Mouse (Mus musculus) yolk sac, embryonic 10.5 days (tissue): ENCODE measurements at regions not wholly inside any gene's neighbourhood (a gene's known extent, or its start where the extent isn't known, plus 50 kb on each side); places are given as distances from the start of the nearest gene placed in this dataset.
"Not testable (repeated sequence)": the region's sequence is repeated elsewhere in the genome, so short reads cannot be mapped to it uniquely, and the experiment has no call there.

Source experiments
- DNase-seq: peaks from one replicate; pipeline ENCODE4 v3.0.0-alpha.2; 2017; ENCODE audit warnings: low spot score

DNA sequence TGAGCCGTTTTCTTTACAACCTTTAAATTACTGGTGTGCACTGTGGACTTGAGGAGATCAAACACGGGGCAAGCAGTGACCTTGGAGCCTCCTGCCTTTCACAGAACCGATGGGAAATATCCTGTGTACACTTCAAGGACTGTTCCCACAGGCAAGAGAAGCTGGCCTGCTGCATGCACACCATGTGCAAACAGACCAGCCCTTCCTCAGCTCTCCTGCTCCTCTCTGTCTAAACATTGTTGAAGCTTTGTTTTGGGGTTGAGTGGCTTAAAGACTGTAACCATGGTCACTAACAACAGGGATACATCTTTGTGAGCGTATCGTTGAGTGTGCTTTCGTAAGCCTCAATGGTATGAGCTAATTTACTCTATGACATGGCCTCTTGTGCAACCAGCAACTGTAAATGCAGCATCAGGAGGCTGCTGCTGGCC, 50.2 kb upstream of the Agps start:
- no peak for DNase-seq

GRCm38 (mm10) chr2:75781078-75781477, 50.9 kb upstream of the Agps start:
- DNase-seq = peak; percentile 55

DNA sequence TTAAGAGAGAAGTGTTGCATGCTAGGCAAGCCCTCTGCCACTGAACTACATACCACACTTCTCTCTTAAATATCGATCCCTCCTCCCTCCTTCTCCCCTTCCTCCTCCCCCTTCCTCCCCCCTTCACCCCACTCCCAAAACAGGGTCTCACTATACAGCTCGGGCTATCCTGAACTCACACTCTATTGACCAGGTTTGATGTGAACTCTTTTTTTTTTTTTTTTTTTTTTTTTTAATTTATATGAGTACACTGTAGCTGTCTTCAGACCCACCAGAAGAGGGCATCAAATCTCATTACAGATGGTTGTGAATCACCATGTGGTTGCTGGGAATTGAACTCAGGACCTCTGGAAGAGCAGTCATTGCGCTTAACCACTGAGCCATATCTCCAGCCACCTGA, 53.3 kb upstream of the Agps start:
- not testable (repeated sequence) for DNase-seq

DNA sequence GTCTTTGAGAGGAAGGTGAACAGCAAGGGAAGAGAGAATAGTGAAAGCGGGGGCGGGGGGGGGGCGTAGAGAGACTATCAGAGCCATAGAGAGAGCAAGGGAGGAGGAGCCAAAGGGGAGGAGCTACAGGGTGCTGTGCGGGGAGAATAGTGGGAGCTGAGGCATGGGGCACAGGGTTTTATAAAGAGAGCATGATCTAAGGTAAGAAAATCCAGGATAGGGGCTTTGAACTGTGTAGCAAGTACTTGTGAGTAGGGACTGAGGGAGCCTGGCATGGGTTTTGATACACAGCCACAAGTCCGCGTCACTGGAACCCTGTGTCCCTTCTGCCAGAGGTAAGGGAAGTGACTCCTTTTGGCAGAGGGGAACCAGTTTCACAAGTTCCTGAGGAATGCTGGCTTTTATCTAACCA, 54.9 kb upstream of the Agps start:
- no peak for DNase-seq

- no peak for DNase-seq
These were observed 55.4 kb upstream of the Agps start for GRCm38 (mm10) chr2:75776533-75776932.

- DNase-seq = no peak
These were observed 56.8 kb upstream of the Agps start for GRCm38 (mm10) chr2:75775217-75775616.

GRCm38 (mm10) chr2:75773431-75773830, 58.5 kb upstream of the Agps start:
- DNase-seq = no peak

DNA sequence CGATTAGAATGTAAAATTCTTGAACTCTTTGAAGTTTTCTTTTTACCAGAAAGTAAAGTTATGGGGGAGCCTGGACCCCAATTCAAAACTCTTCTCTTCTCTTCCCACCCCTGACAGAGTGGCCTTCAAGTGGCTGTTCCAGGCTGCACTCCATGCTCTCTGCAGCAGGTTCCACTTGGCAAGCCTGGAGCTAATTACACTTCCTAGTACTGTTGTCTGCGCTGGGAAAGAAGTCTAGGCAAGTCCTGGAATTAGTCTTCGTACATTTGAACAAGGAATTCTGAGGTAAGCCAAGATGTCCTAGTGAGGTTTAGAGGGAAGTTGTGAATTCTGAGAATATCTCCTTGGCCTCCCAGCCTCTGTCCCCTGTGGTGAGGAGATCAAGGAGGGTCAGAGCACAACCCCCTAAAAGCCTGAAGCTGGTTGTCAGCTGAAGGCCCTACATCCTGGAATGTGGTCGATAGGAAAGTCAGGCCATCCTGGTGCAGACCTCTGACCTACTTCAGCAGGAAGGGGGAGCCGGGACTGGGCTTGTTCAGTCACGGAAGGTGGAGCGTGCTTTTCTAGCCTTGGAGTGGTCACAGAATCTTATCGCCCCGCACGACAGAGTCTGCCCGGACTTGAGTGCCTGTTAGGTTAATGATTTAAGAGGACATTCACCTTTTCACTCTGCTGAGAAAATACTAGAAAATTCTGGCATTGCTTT, 59.6 kb upstream of the Agps start:
- DNase-seq = peak; percentile 87

DNA sequence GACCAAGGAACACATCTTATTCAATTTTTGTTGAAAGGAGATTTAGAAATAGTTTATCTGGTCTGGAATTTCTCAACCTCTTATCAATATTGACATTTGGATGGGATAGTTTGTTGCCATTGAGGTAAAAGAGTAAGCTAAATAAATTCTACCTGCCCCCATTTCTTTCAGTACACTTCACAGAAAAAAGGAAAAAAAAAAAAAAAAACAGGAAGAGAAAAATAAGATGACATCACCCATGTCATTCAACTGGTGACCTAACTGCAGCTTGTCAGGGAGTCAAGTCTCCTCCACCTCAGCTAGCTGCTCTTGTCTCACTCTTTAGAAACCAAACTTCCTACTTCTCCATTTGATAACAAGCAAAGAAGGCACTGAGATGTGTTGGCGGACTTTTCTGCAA, 61.3 kb upstream of the Agps start:
- no peak for DNase-seq

- DNase-seq = no peak
These were observed 63.2 kb upstream of the Agps start for GRCm38 (mm10) chr2:75768559-75769304.

- DNase-seq = peak; percentile 77
These were observed 63.6 kb upstream of the Nfe2l2 start for GRCm38 (mm10) chr2:75767871-75768558.

DNA sequence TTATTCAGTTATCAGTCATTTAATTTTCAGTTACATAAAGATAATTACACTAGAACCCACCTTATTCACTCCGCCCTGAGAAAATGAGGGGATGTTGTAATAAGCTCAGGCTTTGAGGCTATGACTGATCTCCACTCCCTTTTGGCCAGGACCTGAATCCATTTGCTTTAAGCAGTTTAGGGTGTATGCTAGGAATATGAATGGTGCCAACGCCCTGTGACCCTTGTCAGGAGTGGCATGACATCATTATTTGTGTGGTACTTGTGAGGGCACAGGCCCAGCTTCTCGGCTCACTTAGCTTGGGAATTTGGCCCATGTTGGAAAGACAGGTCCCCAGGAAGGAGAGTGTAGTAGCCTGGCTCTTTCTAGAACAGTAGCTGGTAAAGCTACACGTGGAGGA, 61.0 kb upstream of the Nfe2l2 start:
- no peak for DNase-seq

- no peak for DNase-seq
These were observed 58.8 kb upstream of the Nfe2l2 start for GRCm38 (mm10) chr2:75763252-75763651.

DNA sequence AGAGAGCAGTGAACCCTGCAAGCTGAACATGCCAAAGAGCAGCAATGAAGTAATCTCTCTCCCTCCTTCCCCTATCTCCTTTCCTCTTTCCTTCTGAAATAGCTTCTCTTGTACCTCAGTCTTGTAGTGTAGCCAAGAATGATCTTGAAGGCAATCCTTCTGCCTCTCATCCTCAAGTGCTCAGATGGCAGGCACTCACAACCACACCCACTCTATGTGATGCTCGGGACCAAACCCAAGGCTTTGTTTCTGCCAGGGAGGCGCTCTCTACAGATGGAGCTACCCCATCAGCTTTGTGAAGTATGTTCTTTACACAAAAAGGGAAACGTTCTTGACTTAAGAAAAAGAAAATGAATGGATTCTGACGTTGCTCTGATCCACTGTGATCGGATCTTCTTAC, 57.6 kb upstream of the Nfe2l2 start:
- DNase-seq = no peak

- DNase-seq = no peak
These were observed 57.2 kb upstream of the Nfe2l2 start for GRCm38 (mm10) chr2:75761626-75762025.

DNA sequence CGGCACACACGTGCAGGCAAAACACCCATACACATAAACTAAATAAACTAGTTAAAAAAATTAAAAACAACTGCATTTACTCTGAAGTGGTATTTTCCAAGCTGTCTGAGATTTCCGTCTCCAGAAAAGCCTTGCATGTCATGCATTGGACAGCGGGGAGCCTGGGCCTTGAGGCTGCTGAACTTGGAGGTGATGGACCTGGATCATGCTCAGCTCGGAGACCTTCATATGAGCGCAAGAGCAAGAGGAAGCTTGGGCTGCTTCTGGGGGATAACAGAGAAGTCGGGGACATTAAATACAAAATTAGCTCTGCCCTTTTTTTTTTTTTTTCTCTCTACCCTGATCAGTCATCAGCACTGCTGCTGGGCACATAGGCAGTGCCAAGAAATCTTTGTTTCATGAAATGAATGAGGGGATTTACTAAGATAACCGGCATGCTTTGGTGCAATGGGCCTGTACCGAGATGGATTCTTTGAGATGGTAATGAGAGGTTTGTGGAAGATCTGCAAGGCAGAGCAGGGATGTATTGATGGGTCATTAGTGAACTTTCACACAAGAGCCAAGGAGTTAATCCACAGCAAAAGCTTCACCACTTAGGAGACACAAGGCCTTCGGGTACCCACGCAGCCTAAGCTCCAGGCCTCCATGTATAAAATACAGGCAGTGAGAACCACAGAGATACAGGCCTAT, 54.9 kb upstream of the Nfe2l2 start:
- DNase-seq = no peak

GRCm38 (mm10) chr2:75758277-75758676, 53.8 kb upstream of the Nfe2l2 start:
- no peak for DNase-seq

- no peak for DNase-seq
These were observed 52.5 kb upstream of the Nfe2l2 start for GRCm38 (mm10) chr2:75756704-75757638.

GRCm38 (mm10) chr2:75754606-75755005, 50.2 kb upstream of the Nfe2l2 start:
- no peak for DNase-seq
